In the genomic region with DNA sequence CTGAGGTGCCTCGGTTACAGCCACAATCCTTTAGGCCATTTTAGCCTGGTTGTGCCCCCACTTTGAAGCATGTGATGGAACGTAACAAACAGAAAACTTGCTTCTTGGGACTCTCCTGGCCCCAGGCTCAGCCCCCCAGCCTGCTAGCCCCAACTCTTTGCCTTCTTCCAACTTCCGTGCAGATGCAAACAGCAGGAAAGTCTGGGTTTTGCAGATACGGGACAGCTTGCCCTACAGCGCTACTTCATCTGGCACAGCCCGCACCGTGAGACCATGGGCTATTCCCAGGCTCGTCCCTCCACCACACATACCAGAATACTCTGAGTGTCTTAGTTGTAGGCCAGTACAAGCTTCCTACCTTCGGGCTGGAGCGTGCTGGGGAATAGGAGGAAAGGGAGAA, we compare ENCODE assay signal across 10 mouse cellular contexts. TPM values are rescaled to one million over a fixed set of nuclear protein-coding genes. Genes with fewer than 3 reads are reported as not detected.
A peak's percentile ranks its signal among the peaks of the same experiment; 100 is the strongest.
DNase-seq lines count a peak whose midpoint lies in the region; ATAC-seq lines count a peak whose summit lies in the region.
"Had no signal": no experiment of that assay in that cellular context is flagged by ENCODE, and none has a peak within 500 bp of the region (broad histone marks: within the 10 kb centered on the region; RNA-seq: fewer than 3 reads in every experiment).

No protein-coding gene starts in this region.

- WGBS in kidney, embryonic 16.5 days, result 17% methylated on average over 10 of the region's 10 CpGs
- WGBS in forebrain, embryonic 12.5 days, result 15% methylated on average over 10 of the region's 10 CpGs
- WGBS in limb, embryonic 11.5 days, result 12% methylated on average over 10 of the region's 10 CpGs

- H3K36me3 ChIP-seq in kidney, embryonic 16.5 days (ENCODE audit: insufficient read depth, low read length), result no peaks in the 10 kb centered on the region
- H3K36me3 ChIP-seq in forebrain, embryonic 12.5 days (replicated peaks), result no peaks in the 10 kb centered on the region
- no peaks in the 10 kb centered on the region for H3K36me3 ChIP-seq in limb, embryonic 11.5 days (ENCODE audit: control insufficient read depth, insufficient read depth, low read length)

- H3K9ac ChIP-seq in kidney, embryonic 16.5 days (replicated peaks; ENCODE audit: low read length), result peak overlapping the region; percentile 71
- peak overlapping the region; percentile 47; the same call in 1 of the 2 replicates for H3K9ac ChIP-seq in forebrain, embryonic 12.5 days
- peak overlapping the region; percentile 58 for H3K9ac ChIP-seq in limb, embryonic 11.5 days (ENCODE audit: low read length)

- H3K4me1 ChIP-seq in kidney, embryonic 16.5 days (ENCODE audit: insufficient read depth, low read length), result peaks cover 11% of the 10 kb centered on the region
- H3K4me1 ChIP-seq in forebrain, embryonic 12.5 days, result peaks cover 19% of the 10 kb centered on the region
- H3K4me1 ChIP-seq in limb, embryonic 11.5 days (ENCODE audit: control insufficient read depth, insufficient read depth, low read length), result peaks cover 6% of the 10 kb centered on the region; the same call in 1 of the 2 replicates

- no peaks in the 10 kb centered on the region for H3K27me3 ChIP-seq in kidney, embryonic 16.5 days (ENCODE audit: insufficient read depth, low read length)
- peaks cover 17% of the 10 kb centered on the region for H3K27me3 ChIP-seq in forebrain, embryonic 12.5 days
- no peaks in the 10 kb centered on the region for H3K27me3 ChIP-seq in limb, embryonic 11.5 days (ENCODE audit: control insufficient read depth, insufficient read depth, low read length)

- intact Hi-C loops in gastrocnemius, postnatal 14 days (cut with DNase I; ENCODE audit: low total_unique reads), result no loop called here

- ATAC-seq in kidney, embryonic 16.5 days (ENCODE audit: low FRiP score, low TSS enrichment), result no peak; the same call in 1 of the 2 replicates
- no peak for ATAC-seq in forebrain, embryonic 12.5 days (ENCODE audit: low FRiP score)
- ATAC-seq in limb, embryonic 11.5 days (ENCODE audit: insufficient number of reproducible peaks, low FRiP score, low TSS enrichment, low read depth), result no peak

- H3K4me2 ChIP-seq in kidney, embryonic 16.5 days (replicated peaks; ENCODE audit: low read depth, low read length), result peak overlapping the region; percentile 69
- peak overlapping the region; percentile 57 for H3K4me2 ChIP-seq in forebrain, embryonic 12.5 days
- H3K4me2 ChIP-seq in limb, embryonic 11.5 days (ENCODE audit: low read depth, severe bottlenecking), result peak overlapping the region; percentile 55

- peak overlapping the region; percentile 8; the same call in 1 of the 2 replicates for H3K27ac ChIP-seq in kidney, embryonic 16.5 days (ENCODE audit: low read length)
- no peak overlapping the region for H3K27ac ChIP-seq in forebrain, embryonic 12.5 days
- H3K27ac ChIP-seq in limb, embryonic 11.5 days (replicated peaks; ENCODE audit: low read depth, low read length), result 0 out of 2 replicates have a peak overlapping the region, but pooled peaks have one; percentile 30

- no peak for DNase-seq in kidney, postnatal 10 days
- DNase-seq in limb, embryonic 11.5 days (ENCODE audit: low spot score), result peak; percentile 44
- peak; percentile 48 for DNase-seq in neural tube, embryonic 10.5 days (ENCODE audit: extremely low spot score, low spot score)
- no peak for DNase-seq in gastrocnemius, postnatal 10 days
- DNase-seq in natural killer cell, adult 2 months (ENCODE audit: low spot score in 2 of 2), result no peak
- no peak for DNase-seq in gastrocnemius, postnatal 14 days
- DNase-seq: spleen, adult 18-20 months had no signal

- H3K9me3 ChIP-seq in kidney, embryonic 16.5 days (ENCODE audit: low read length), result no peaks in the 10 kb centered on the region
- no peaks in the 10 kb centered on the region for H3K9me3 ChIP-seq in forebrain, embryonic 12.5 days
- H3K9me3 ChIP-seq in limb, embryonic 11.5 days (ENCODE audit: control insufficient read depth, low read length), result no peaks in the 10 kb centered on the region

- H3K4me3 ChIP-seq in kidney, embryonic 16.5 days (ENCODE audit: low read length), result peak overlapping the region; percentile 50
- H3K4me3 ChIP-seq in forebrain, embryonic 12.5 days (replicated peaks), result peak overlapping the region; percentile 35
- H3K4me3 ChIP-seq in limb, embryonic 11.5 days (ENCODE audit: low read depth, low read length), result no peak overlapping the region; the same call in 1 of the 2 replicates

RNA-seq across cellular contexts. Expression of gene Eif4a2, which starts 6.6 kb away (rescaled TPM):
- polyA plus RNA-seq in kidney, embryonic 16.5 days (2015; fragmentation: Nextera tagmentation; extraction: Ambion mirVana), result 235 and 238 TPM in 2 replicates
- polyA plus RNA-seq in forebrain, embryonic 12.5 days (2016; fragmentation: Nextera tagmentation; extraction: Ambion mirVana), result 221 and 223 TPM in 2 replicates
- 228 and 233 TPM in 2 replicates for polyA plus RNA-seq in limb, embryonic 11.5 days (2014; fragmentation: Nextera tagmentation; extraction: Ambion mirVana)
- 100 to 1,000 TPM; 272 to 309 TPM for total RNA-seq in gastrocnemius, postnatal 10 days (2021)
- total RNA-seq in gastrocnemius, postnatal 14 days (2021), result 100 to 1,000 TPM; 294 to 336 TPM

RNA-seq across cellular contexts. Expression of gene Rfc4, which starts 26.9 kb away (rescaled TPM):
- polyA plus RNA-seq in kidney, embryonic 16.5 days (2015; fragmentation: Nextera tagmentation; extraction: Ambion mirVana), result 117 and 120 TPM in 2 replicates
- polyA plus RNA-seq in forebrain, embryonic 12.5 days (2016; fragmentation: Nextera tagmentation; extraction: Ambion mirVana), result 181 and 190 TPM in 2 replicates
- polyA plus RNA-seq in limb, embryonic 11.5 days (2014; fragmentation: Nextera tagmentation; extraction: Ambion mirVana), result 203 and 210 TPM in 2 replicates
- 1 to 10 TPM; 7.4 to 8.2 TPM for total RNA-seq in gastrocnemius, postnatal 10 days (2021)
- total RNA-seq in gastrocnemius, postnatal 14 days (2021), result 1 to 10 TPM; 6.1 to 6.5 TPM

RNA-seq across cellular contexts. Expression of gene Kng1, which starts 42.9 kb away (rescaled TPM):
- 2.4 and 3.6 TPM in 2 replicates for polyA plus RNA-seq in kidney, embryonic 16.5 days (2015; fragmentation: Nextera tagmentation; extraction: Ambion mirVana)
- polyA plus RNA-seq in forebrain, embryonic 12.5 days (2016; fragmentation: Nextera tagmentation; extraction: Ambion mirVana), result not detected in 2 replicates
- polyA plus RNA-seq in limb, embryonic 11.5 days (2014; fragmentation: Nextera tagmentation; extraction: Ambion mirVana), result 0.33 TPM in 1 of 2 replicates, not detected in the other
- 1 to 10 TPM in 1 of 2 experiments, not detected in 1; 1.7 TPM for total RNA-seq in gastrocnemius, postnatal 10 days (2021)
- not detected for total RNA-seq in gastrocnemius, postnatal 14 days (2021)
- total RNA-seq: left cerebral cortex, postnatal 36 days had no signal

RNA-seq across cellular contexts. Expression of gene Adipoq, which starts 45.7 kb away (rescaled TPM):
- 0.21 TPM in 1 of 2 replicates, not detected in the other for polyA plus RNA-seq in kidney, embryonic 16.5 days (2015; fragmentation: Nextera tagmentation; extraction: Ambion mirVana)
- not detected in 2 replicates for polyA plus RNA-seq in forebrain, embryonic 12.5 days (2016; fragmentation: Nextera tagmentation; extraction: Ambion mirVana)
- polyA plus RNA-seq in limb, embryonic 11.5 days (2014; fragmentation: Nextera tagmentation; extraction: Ambion mirVana), result not detected in 2 replicates
- total RNA-seq in gastrocnemius, postnatal 10 days (2021), result 10 to 100 TPM; 12.4 to 15.1 TPM
- total RNA-seq in gastrocnemius, postnatal 14 days (2021), result 1 to 10 TPM in 1 of 2 experiments, under 1 TPM in 1; 0.93 to 3.9 TPM
- total RNA-seq: left cerebral cortex, postnatal 36 days had no signal

Comparison
In these comparisons a context has a peak if more than half of its experiments do, and no peak if none do; other contexts are left out.
1. DNase-seq: peak in limb, embryonic 11.5 days (single experiment) and neural tube, embryonic 10.5 days (single experiment); none in kidney, postnatal 10 days (single experiment), gastrocnemius, postnatal 10 days (single experiment), natural killer cell, adult 2 months (0 of 2) and gastrocnemius, postnatal 14 days (single experiment).
2. Peak in every context shown above with its lines, with median percentiles within 50 percentile points of each other: H3K4me2 ChIP-seq and H3K9ac ChIP-seq.